Mouse (Mus musculus): ENCODE data around the gene Mllt10. TPM values are rescaled to one million over a fixed set of nuclear protein-coding genes. Genes with fewer than 3 reads are reported as not detected.

Mllt10 gene
- polyA plus RNA-seq (2012; ENCODE audit: insufficient read depth, insufficient read length, missing spikeins), result 29.4 and 32.5 TPM in 2 replicates

DNA sequence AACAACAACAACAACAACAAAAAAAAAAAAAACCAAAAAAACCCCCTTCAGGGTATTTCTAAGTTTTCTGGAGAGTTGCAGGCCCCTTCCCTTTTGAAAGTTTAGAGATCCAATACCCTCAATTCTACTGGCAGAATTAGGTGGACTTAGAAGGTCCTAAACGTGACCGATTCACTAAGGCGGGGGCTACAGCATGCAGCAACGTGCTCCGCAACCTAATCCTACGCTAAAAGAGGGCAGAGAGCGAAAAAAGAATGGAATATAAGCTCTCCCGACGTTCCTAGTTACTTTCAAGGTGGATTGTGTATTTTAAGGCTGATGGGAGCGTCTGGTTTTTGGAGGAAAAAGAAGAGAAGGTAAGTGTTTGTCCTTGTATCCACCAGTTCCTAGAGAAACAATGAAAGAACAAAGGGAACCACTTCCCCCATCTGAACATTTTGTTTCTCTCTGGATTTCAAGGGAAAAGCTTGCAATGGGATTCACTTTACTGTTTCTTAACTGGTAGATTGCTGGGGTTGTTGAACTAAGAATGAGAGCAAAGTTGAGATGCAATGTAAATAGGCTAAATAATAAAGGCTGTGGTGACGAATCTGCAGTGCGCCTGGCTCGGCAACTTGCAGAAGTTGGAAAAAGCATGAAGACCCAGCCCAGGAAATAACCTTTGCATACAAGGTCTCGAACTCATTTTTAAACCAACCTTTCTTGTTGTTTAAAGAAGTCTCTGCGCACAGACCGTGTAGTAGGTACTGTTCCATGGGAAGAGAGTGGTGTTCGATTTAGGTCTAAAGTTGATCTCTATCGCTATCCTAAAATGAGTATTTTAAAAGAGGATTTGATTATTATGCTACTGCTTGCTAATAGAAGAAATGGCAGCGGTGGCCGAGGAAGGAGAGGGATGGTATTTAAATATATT is at the start of gene Mllt10:
TSS of gene Mllt10 (plus strand) at position 222 of the 913 bp plus-strand sequence.
- Histone ChIP-seq H3K4me1 (ENCODE audit: control insufficient read depth, insufficient read depth, low read length) (peaks cover 8% of the 10 kb centered on the region), H3K4me3 (ENCODE audit: insufficient read depth, low read length) (peak within 1 kb of the TSS; percentile 80), H3K27ac (ENCODE audit: insufficient read depth, low read depth, low read length) (peak within 1 kb of the TSS; percentile 75)
- no peak for TF ChIP-seq CTCF (IDR thresholded peaks at IDR 0.05; ENCODE audit: low read depth, low read length)
- TF ChIP-seq POLR2A (IDR thresholded peaks at IDR 0.05; ENCODE audit: borderline replicate concordance, low read depth, low read length), result no peak

DNA sequence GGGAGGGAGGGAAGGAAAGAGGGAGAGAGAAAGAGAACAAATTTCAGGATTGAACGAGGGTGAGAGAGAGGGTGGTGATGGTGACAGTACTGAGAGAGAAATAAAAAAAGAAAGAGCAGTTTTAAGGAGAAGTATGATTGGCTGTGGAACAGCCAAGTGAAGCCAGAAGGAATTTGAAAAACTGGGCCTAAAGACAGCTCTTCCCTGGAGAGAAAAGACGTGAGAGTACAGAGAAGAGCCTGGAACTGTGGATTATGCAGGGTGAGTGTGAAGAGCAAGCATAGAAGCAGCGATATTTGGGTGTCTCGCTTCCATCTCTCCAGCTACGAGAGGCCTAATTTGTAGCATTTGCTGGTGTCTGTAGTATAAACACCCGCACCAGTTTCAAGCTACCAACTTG is 43.8 kb upstream of the Mllt10 start:
- H3K27ac ChIP-seq (ENCODE audit: insufficient read depth, low read depth, low read length), result no peak overlapping the region
- H3K4me1 ChIP-seq (ENCODE audit: control insufficient read depth, insufficient read depth, low read length), result no peaks in the 10 kb centered on the region
- TF ChIP-seq POLR2A (IDR thresholded peaks at IDR 0.05; ENCODE audit: borderline replicate concordance, low read depth, low read length), result no peak
- no peak for TF ChIP-seq CTCF (IDR thresholded peaks at IDR 0.05; ENCODE audit: low read depth, low read length)
- H3K4me3 ChIP-seq (ENCODE audit: insufficient read depth, low read length), result no peak overlapping the region

DNA sequence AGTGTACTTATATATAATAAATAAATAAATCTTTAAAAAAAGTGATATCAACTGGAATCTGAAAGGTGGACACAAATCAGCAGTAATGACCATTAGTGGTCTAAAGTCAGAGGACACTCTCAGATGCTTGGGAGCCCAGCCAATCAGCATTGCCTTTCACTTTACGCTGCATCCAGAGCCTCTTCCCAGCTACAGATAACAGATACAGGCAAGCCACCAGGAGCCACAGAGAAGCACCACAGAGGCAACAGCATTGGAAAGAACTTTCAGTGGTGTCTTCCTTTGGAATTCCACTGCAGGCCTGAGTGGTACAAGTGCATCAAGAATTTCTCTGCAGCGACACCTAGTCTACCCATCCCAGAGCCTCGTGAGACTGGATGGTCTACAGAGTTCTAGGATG is 42.2 kb upstream of the Mllt10 start:
- H3K4me3 ChIP-seq (ENCODE audit: insufficient read depth, low read length), result no peak overlapping the region
- no peaks in the 10 kb centered on the region for H3K4me1 ChIP-seq (ENCODE audit: control insufficient read depth, insufficient read depth, low read length)
- H3K27ac ChIP-seq (ENCODE audit: insufficient read depth, low read depth, low read length), result no peak overlapping the region
- no peak for TF ChIP-seq POLR2A (IDR thresholded peaks at IDR 0.05; ENCODE audit: borderline replicate concordance, low read depth, low read length)

DNA sequence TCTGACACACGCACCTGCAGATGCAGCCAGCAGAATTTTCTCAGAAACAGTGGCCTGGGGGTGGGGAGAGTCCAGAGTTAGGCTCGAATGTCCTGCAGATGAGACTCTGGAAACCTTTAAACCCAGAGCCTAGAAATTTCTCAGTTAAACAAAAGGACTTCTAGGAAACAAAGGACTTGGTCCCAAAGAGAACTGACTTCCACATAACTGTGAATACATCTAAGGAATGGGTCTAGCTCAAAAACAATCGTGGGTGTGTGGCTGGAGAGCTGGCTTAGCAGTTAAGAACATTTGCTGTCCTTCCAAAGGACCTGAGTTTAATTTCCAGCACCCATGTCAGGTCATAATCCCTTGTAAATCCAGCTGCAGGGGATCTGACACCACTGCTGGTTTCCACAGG is 39.5 kb upstream of the Mllt10 start:
- Histone ChIP-seq H3K4me1 (ENCODE audit: control insufficient read depth, insufficient read depth, low read length) (no peaks in the 10 kb centered on the region), H3K4me3 (ENCODE audit: insufficient read depth, low read length) (no peak overlapping the region), H3K27ac (ENCODE audit: insufficient read depth, low read depth, low read length) (no peak overlapping the region)
- TF ChIP-seq CTCF (IDR thresholded peaks at IDR 0.05; ENCODE audit: low read depth, low read length), result no peak
- no peak for TF ChIP-seq POLR2A (IDR thresholded peaks at IDR 0.05; ENCODE audit: borderline replicate concordance, low read depth, low read length)

- no peak for TF ChIP-seq CTCF (IDR thresholded peaks at IDR 0.05; ENCODE audit: low read depth, low read length)
- TF ChIP-seq POLR2A (IDR thresholded peaks at IDR 0.05; ENCODE audit: borderline replicate concordance, low read depth, low read length), result no peak
- Histone ChIP-seq H3K27ac (ENCODE audit: insufficient read depth, low read depth, low read length) (no peak overlapping the region), H3K4me1 (ENCODE audit: control insufficient read depth, insufficient read depth, low read length) (no peaks in the 10 kb centered on the region), H3K4me3 (ENCODE audit: insufficient read depth, low read length) (no peak overlapping the region)
These were observed 38.4 kb upstream of the Mllt10 start for GRCm38 (mm10) chr2:18016639-18017038.

DNA sequence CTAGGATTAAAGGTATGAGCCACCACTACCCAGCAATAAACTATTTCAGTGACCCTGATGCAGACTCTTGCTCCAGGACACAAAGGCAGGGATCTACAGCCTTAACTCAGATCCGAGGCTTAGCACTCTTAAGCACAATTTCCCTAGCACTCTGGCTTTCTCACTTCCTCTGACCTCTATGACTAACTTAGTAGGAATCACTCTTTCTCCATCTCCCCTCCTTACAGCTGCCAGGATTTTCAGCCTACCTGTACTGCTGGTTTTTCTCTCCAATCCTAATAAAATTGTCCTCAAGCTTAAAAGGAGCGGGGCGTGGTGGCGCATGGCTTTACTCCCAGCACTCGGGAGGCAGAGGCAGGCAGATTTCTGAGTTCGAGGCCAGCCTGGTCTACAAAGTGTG is 37.7 kb upstream of the Mllt10 start:
- no peak overlapping the region for H3K4me3 ChIP-seq (ENCODE audit: insufficient read depth, low read length)
- H3K4me1 ChIP-seq (ENCODE audit: control insufficient read depth, insufficient read depth, low read length), result no peaks in the 10 kb centered on the region
- H3K27ac ChIP-seq (ENCODE audit: insufficient read depth, low read depth, low read length), result no peak overlapping the region
- no peak for TF ChIP-seq POLR2A (IDR thresholded peaks at IDR 0.05; ENCODE audit: borderline replicate concordance, low read depth, low read length)
- no peak for TF ChIP-seq CTCF (IDR thresholded peaks at IDR 0.05; ENCODE audit: low read depth, low read length)

GRCm38 (mm10) chr2:18019122-18019521 is 35.9 kb upstream of the Mllt10 start:
- Histone ChIP-seq H3K27ac (ENCODE audit: insufficient read depth, low read depth, low read length) (no peak overlapping the region), H3K4me1 (ENCODE audit: control insufficient read depth, insufficient read depth, low read length) (no peaks in the 10 kb centered on the region), H3K4me3 (ENCODE audit: insufficient read depth, low read length) (no peak overlapping the region)
- TF ChIP-seq CTCF (IDR thresholded peaks at IDR 0.05; ENCODE audit: low read depth, low read length) (no peak), POLR2A (IDR thresholded peaks at IDR 0.05; ENCODE audit: borderline replicate concordance, low read depth, low read length) (no peak)

DNA sequence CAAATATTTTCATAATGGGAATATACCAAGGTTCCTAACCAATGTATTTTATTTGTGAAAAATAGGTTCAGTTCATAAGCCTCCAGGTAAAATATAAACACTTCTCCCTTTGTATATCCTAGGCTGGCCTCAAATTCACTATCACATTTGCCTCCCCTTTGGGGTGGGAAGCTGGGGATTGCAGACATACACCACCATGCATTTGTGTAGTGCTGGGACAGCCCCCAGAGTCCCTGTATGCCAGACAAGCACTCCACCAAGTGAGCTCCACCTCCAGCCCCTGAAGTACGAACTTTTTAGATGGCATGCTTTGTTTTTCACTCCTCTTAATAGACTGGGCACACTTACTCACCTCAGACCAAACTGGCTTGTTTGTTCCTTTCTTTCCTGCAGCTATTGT is 32.2 kb upstream of the Mllt10 start:
- Histone ChIP-seq H3K27ac (ENCODE audit: insufficient read depth, low read depth, low read length) (no peak overlapping the region), H3K4me1 (ENCODE audit: control insufficient read depth, insufficient read depth, low read length) (no peaks in the 10 kb centered on the region), H3K4me3 (ENCODE audit: insufficient read depth, low read length) (no peak overlapping the region)
- TF ChIP-seq CTCF (IDR thresholded peaks at IDR 0.05; ENCODE audit: low read depth, low read length) (no peak), POLR2A (IDR thresholded peaks at IDR 0.05; ENCODE audit: borderline replicate concordance, low read depth, low read length) (no peak)

DNA sequence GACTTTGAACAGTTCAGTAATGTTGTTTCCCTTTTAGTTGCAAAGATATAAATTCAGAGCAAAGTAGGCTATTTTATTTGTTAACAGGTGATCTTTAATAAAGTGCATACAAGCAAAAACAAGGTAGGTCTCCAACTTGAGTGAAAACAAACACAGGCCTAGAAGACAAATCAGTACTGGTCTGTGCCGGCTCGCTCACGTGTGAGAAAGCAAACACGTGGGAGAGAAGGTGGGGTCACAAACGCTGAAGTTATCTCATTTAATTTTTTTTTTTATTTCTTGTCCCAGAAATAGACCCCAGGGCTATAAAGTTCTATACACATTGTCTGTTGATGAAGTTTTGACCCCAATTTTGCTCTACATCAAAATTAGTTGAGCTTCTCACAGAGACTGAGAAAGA is 29.9 kb upstream of the Mllt10 start:
- Histone ChIP-seq H3K4me1 (ENCODE audit: control insufficient read depth, insufficient read depth, low read length) (no peaks in the 10 kb centered on the region), H3K27ac (ENCODE audit: insufficient read depth, low read depth, low read length) (no peak overlapping the region), H3K4me3 (ENCODE audit: insufficient read depth, low read length) (no peak overlapping the region)
- TF ChIP-seq CTCF (IDR thresholded peaks at IDR 0.05; ENCODE audit: low read depth, low read length) (no peak), POLR2A (IDR thresholded peaks at IDR 0.05; ENCODE audit: borderline replicate concordance, low read depth, low read length) (no peak)

- Histone ChIP-seq H3K4me1 (ENCODE audit: control insufficient read depth, insufficient read depth, low read length) (no peaks in the 10 kb centered on the region), H3K27ac (ENCODE audit: insufficient read depth, low read depth, low read length) (no peak overlapping the region), H3K4me3 (ENCODE audit: insufficient read depth, low read length) (peak overlapping the region; percentile 72)
- no peak for TF ChIP-seq POLR2A (IDR thresholded peaks at IDR 0.05; ENCODE audit: borderline replicate concordance, low read depth, low read length)
- TF ChIP-seq CTCF (IDR thresholded peaks at IDR 0.05; ENCODE audit: low read depth, low read length), result no peak
These were observed 29.3 kb upstream of the Mllt10 start for GRCm38 (mm10) chr2:18025781-18026115.

Measured in bone marrow macrophage, adult 2 months (primary cell).